Comparison of ENCODE assay signal across 8 mouse cellular contexts in genomic region chr2:152397680-152398435, GRCm38 (mm10). TPM values are rescaled to one million over a fixed set of nuclear protein-coding genes. Genes with fewer than 3 reads are reported as not detected.
A peak's percentile ranks its signal among the peaks of the same experiment; 100 is the strongest.
DNase-seq lines count a peak whose midpoint lies in the region; ATAC-seq and TF ChIP-seq lines count a peak whose summit lies in the region.

TSS of gene Sox12 (minus strand) at chr2:152398063.

- H3K4me2 ChIP-seq in forebrain, embryonic 13.5 days: peak within 1 kb of the TSS; percentile 90
- H3K4me2 ChIP-seq in heart, postnatal 0 days (ENCODE audit: low read depth, low read length): peak within 1 kb of the TSS; percentile 90
- peak within 1 kb of the TSS; percentile 100 for H3K4me2 ChIP-seq in liver, embryonic 15.5 days
- peak within 1 kb of the TSS; percentile 93 for H3K4me2 ChIP-seq in neural tube, embryonic 11.5 days (ENCODE audit: low read depth)
- H3K4me2 ChIP-seq in stomach, embryonic 16.5 days (ENCODE audit: low read depth, low read length): peak within 1 kb of the TSS; percentile 90

- no peaks in the 10 kb centered on the region for H3K27me3 ChIP-seq in E14TG2a.4 (ENCODE audit: insufficient read depth, low read length)
- no peaks in the 10 kb centered on the region for H3K27me3 ChIP-seq in forebrain, embryonic 13.5 days
- H3K27me3 ChIP-seq in heart, postnatal 0 days (ENCODE audit: control insufficient read depth, insufficient read depth, low read length): no peaks in the 10 kb centered on the region
- H3K27me3 ChIP-seq in liver, embryonic 15.5 days: no peaks in the 10 kb centered on the region; the same call in 1 of the 2 replicates
- H3K27me3 ChIP-seq in neural tube, embryonic 11.5 days (ENCODE audit: control insufficient read depth, insufficient read depth, low read length): no peaks in the 10 kb centered on the region
- H3K27me3 ChIP-seq in stomach, embryonic 16.5 days (ENCODE audit: control insufficient read depth, insufficient read depth, low read length): no peaks in the 10 kb centered on the region

- peaks cover 65% of the 10 kb centered on the region for H3K4me1 ChIP-seq in E14TG2a.4 (replicated peaks; ENCODE audit: low read depth, low read length)
- H3K4me1 ChIP-seq in forebrain, embryonic 13.5 days: peaks cover 46% of the 10 kb centered on the region
- H3K4me1 ChIP-seq in heart, postnatal 0 days (ENCODE audit: control insufficient read depth, insufficient read depth): peaks cover 9% of the 10 kb centered on the region; the same call in 1 of the 2 replicates
- H3K4me1 ChIP-seq in liver, embryonic 15.5 days (replicated peaks): peaks cover 58% of the 10 kb centered on the region
- H3K4me1 ChIP-seq in neural tube, embryonic 11.5 days (ENCODE audit: control insufficient read depth, insufficient read depth, low read length): peaks cover 22% of the 10 kb centered on the region
- H3K4me1 ChIP-seq in stomach, embryonic 16.5 days (ENCODE audit: control insufficient read depth, insufficient read depth, low read length): peaks cover 26% of the 10 kb centered on the region

- peak; percentile 41; the same call in 1 of the 2 replicates for TF ChIP-seq EP300 in heart, postnatal 0 days (IDR thresholded peaks at IDR 0.05; ENCODE audit: low read depth)

- under 1% methylated on average over 70 of the region's 104 CpGs for WGBS in forebrain, embryonic 13.5 days
- WGBS in heart, postnatal 0 days: under 1% methylated on average over 64 of the region's 104 CpGs
- WGBS in liver, embryonic 15.5 days (ENCODE audit: insufficient replicate concordance): under 1% methylated on average over 85 of the region's 104 CpGs
- WGBS in neural tube, embryonic 11.5 days: 0% methylated on average over 49 of the region's 104 CpGs
- WGBS in stomach, embryonic 16.5 days: under 1% methylated on average over 90 of the region's 104 CpGs

- DNase-seq in c-Kit-positive CD71-positive TER-119-positive erythroid progenitor cells, embryonic 14.5 days (ENCODE audit: low spot score): peak; percentile 86
- peak; percentile 94 for DNase-seq in heart, postnatal 0 days (ENCODE audit: low spot score)
- peak; percentile 96 to 100 for DNase-seq in kidney, postnatal 36 days
- DNase-seq in neural tube, embryonic 11.5 days (ENCODE audit: low spot score): peak; percentile 98

- H3K9me3 ChIP-seq in E14TG2a.4 (ENCODE audit: low read length): no peaks in the 10 kb centered on the region
- no peaks in the 10 kb centered on the region for H3K9me3 ChIP-seq in forebrain, embryonic 13.5 days (replicated peaks)
- H3K9me3 ChIP-seq in heart, postnatal 0 days (replicated peaks; ENCODE audit: control insufficient read depth, low read length): no peaks in the 10 kb centered on the region
- H3K9me3 ChIP-seq in liver, embryonic 15.5 days (replicated peaks): no peaks in the 10 kb centered on the region
- no peaks in the 10 kb centered on the region for H3K9me3 ChIP-seq in neural tube, embryonic 11.5 days (ENCODE audit: control insufficient read depth, low read length)
- H3K9me3 ChIP-seq in stomach, embryonic 16.5 days (replicated peaks; ENCODE audit: control insufficient read depth, low read length): no peaks in the 10 kb centered on the region

- peak within 1 kb of the TSS; percentile 100 for H3K27ac ChIP-seq in forebrain, embryonic 13.5 days
- peak within 1 kb of the TSS; percentile 98 for H3K27ac ChIP-seq in heart, postnatal 0 days (ENCODE audit: low read depth)
- H3K27ac ChIP-seq in liver, embryonic 15.5 days (replicated peaks): peak within 1 kb of the TSS; percentile 94
- H3K27ac ChIP-seq in neural tube, embryonic 11.5 days (ENCODE audit: low read depth, low read length): peak within 1 kb of the TSS; percentile 100
- peak within 1 kb of the TSS; percentile 99 for H3K27ac ChIP-seq in stomach, embryonic 16.5 days (ENCODE audit: low read length)

- peaks cover 23% of the 10 kb centered on the region for H3K36me3 ChIP-seq in E14TG2a.4 (ENCODE audit: insufficient read depth, low read length)
- no peaks in the 10 kb centered on the region for H3K36me3 ChIP-seq in forebrain, embryonic 13.5 days (ENCODE audit: poor library complexity, severe bottlenecking)
- H3K36me3 ChIP-seq in heart, postnatal 0 days (replicated peaks; ENCODE audit: control insufficient read depth, insufficient read depth, low read length): no peaks in the 10 kb centered on the region
- H3K36me3 ChIP-seq in liver, embryonic 15.5 days (replicated peaks): no peaks in the 10 kb centered on the region
- no peaks in the 10 kb centered on the region for H3K36me3 ChIP-seq in neural tube, embryonic 11.5 days (ENCODE audit: control insufficient read depth, insufficient read depth, low read length)
- no peaks in the 10 kb centered on the region for H3K36me3 ChIP-seq in stomach, embryonic 16.5 days (ENCODE audit: control insufficient read depth, insufficient read depth, low read length)

- TF ChIP-seq CTCF in E14TG2a.4 (conservative IDR thresholded peaks at IDR 0.05; ENCODE audit: low read length): no peak
- no peak for TF ChIP-seq CTCF in heart, postnatal 0 days (IDR thresholded peaks at IDR 0.05; ENCODE audit: low read depth)

- ATAC-seq in forebrain, embryonic 13.5 days: peak; percentile 73
- peak; percentile 62 for ATAC-seq in heart, postnatal 0 days (ENCODE audit: insufficient read depth, low read depth)
- peak; percentile 63 for ATAC-seq in liver, embryonic 15.5 days (ENCODE audit: insufficient read depth)
- peak; percentile 65 for ATAC-seq in neural tube, embryonic 11.5 days (ENCODE audit: insufficient read depth, low FRiP score, low TSS enrichment)
- ATAC-seq in stomach, embryonic 16.5 days (ENCODE audit: insufficient read depth, low FRiP score): peak; percentile 63

- H3K4me3 ChIP-seq in E14TG2a.4 (replicated peaks; ENCODE audit: low read length): peak within 1 kb of the TSS; percentile 91
- H3K4me3 ChIP-seq in forebrain, embryonic 13.5 days: peak within 1 kb of the TSS; percentile 90
- peak within 1 kb of the TSS; percentile 96 for H3K4me3 ChIP-seq in heart, postnatal 0 days (ENCODE audit: low read depth, low read length)
- peak within 1 kb of the TSS; percentile 83 for H3K4me3 ChIP-seq in liver, embryonic 15.5 days (replicated peaks)
- H3K4me3 ChIP-seq in neural tube, embryonic 11.5 days (ENCODE audit: low read depth, low read length): peak within 1 kb of the TSS; percentile 92
- peak within 1 kb of the TSS; percentile 85 for H3K4me3 ChIP-seq in stomach, embryonic 16.5 days (replicated peaks; ENCODE audit: low read length)

- H3K9ac ChIP-seq in forebrain, embryonic 13.5 days: peak within 1 kb of the TSS; percentile 97
- peak within 1 kb of the TSS; percentile 96 for H3K9ac ChIP-seq in heart, postnatal 0 days (replicated peaks; ENCODE audit: low read depth, low read length)
- peak within 1 kb of the TSS; percentile 76 for H3K9ac ChIP-seq in liver, embryonic 15.5 days
- H3K9ac ChIP-seq in neural tube, embryonic 11.5 days (ENCODE audit: low read length): peak within 1 kb of the TSS; percentile 97
- H3K9ac ChIP-seq in stomach, embryonic 16.5 days (ENCODE audit: low read length): peak within 1 kb of the TSS; percentile 95

RNA-seq across cellular contexts. Expression of gene Sox12, which starts in this region (rescaled TPM):
- 15.8 and 17.6 TPM in 2 replicates for polyA plus RNA-seq in forebrain, embryonic 13.5 days (2015; fragmentation: Nextera tagmentation; extraction: Ambion mirVana)
- total RNA-seq in heart, postnatal 0 days (2014; rRNA removed; ENCODE audit: low replicate concordance): 19.9 and 30.0 TPM in 2 replicates
- polyA plus RNA-seq in heart, postnatal 0 days (2015; fragmentation: Nextera tagmentation; extraction: Ambion mirVana): 5.0 and 5.5 TPM in 2 replicates
- 1.2 and 1.5 TPM in 2 replicates for polyA plus RNA-seq in liver, embryonic 15.5 days (2015; fragmentation: Nextera tagmentation; extraction: Ambion mirVana)
- 19.1 and 21.4 TPM in 2 replicates for polyA plus RNA-seq in neural tube, embryonic 11.5 days (2014; fragmentation: Nextera tagmentation; extraction: Ambion mirVana)
- 4.5 and 5.2 TPM in 2 replicates for polyA plus RNA-seq in stomach, embryonic 16.5 days (2015; fragmentation: Nextera tagmentation; extraction: Ambion mirVana)

Comparison
In these comparisons a context has a peak if more than half of its experiments do, and no peak if none do; other contexts are left out.
1. Peak in every context shown above with its lines: DNase-seq, ATAC-seq, H3K4me3 ChIP-seq and H3K27ac ChIP-seq.